In genomic region chr15:99637405-99638123, GRCm38 (mm10) we compare ENCODE assay signal across 22 mouse cellular contexts. TPM values are rescaled to one million over a fixed set of nuclear protein-coding genes. Genes with fewer than 3 reads are reported as not detected.
DNase-seq lines count a peak whose midpoint lies in the region; ATAC-seq and TF ChIP-seq lines count a peak whose summit lies in the region.
"Had no signal": no experiment of that assay in that cellular context is flagged by ENCODE, and none has a peak within 500 bp of the region (broad histone marks: within the 10 kb centered on the region; RNA-seq: fewer than 3 reads in every experiment).

No protein-coding gene starts in this region.

- 71% methylated on average over 12 of the region's 12 CpGs for WGBS in embryonic facial prominence, embryonic 14.5 days
- WGBS in forebrain, embryonic 16.5 days: 67% methylated on average over 12 of the region's 12 CpGs
- WGBS in hindbrain, postnatal 0 days: 48% methylated on average over 12 of the region's 12 CpGs
- WGBS in midbrain, postnatal 0 days: 25% methylated on average over 12 of the region's 12 CpGs

- H3K4me1 ChIP-seq in embryonic facial prominence, embryonic 14.5 days (ENCODE audit: control insufficient read depth, insufficient read depth, low read length): no peaks in the 10 kb centered on the region
- peaks cover 7% of the 10 kb centered on the region; the same call in 1 of the 2 replicates for H3K4me1 ChIP-seq in forebrain, embryonic 16.5 days (replicated peaks; ENCODE audit: control insufficient read depth, insufficient read depth, low read length)
- H3K4me1 ChIP-seq in hindbrain, postnatal 0 days (ENCODE audit: insufficient read depth, low read length): no peaks in the 10 kb centered on the region
- no peaks in the 10 kb centered on the region for H3K4me1 ChIP-seq in midbrain, postnatal 0 days (ENCODE audit: insufficient read depth, low read length)
- H3K4me1 ChIP-seq: heart, embryonic 12.5 days; liver, embryonic 12.5 days; lung, embryonic 15.5 days had no signal

- no peak for ATAC-seq in embryonic facial prominence, embryonic 14.5 days (ENCODE audit: low read depth)
- ATAC-seq in forebrain, embryonic 16.5 days: peak; percentile 8; the same call in 1 of the 2 replicates
- ATAC-seq in hindbrain, postnatal 0 days: peak; percentile 55; the same call in 1 of the 2 replicates
- no peak for ATAC-seq in midbrain, postnatal 0 days (ENCODE audit: low FRiP score)
- ATAC-seq in megakaryocyte, adult 5-6 weeks (ENCODE audit: poor library complexity, severe bottlenecking): no peak
- ATAC-seq: CD4-positive, CD25-positive, alpha-beta regulatory T cell, adult 4 months; intestine, postnatal 0 days; liver, embryonic 12.5 days had no signal

- TF ChIP-seq CTCF in hindbrain, postnatal 0 days (IDR thresholded peaks at IDR 0.05; ENCODE audit: low read depth): no peak
- no peak for TF ChIP-seq CTCF in midbrain, postnatal 0 days (IDR thresholded peaks at IDR 0.05)

- DNase-seq in embryonic facial prominence, embryonic 14.5 days (ENCODE audit: low spot score): peak; percentile 44
- DNase-seq in hindbrain, postnatal 0 days (ENCODE audit: low spot score): peak; percentile 46
- no peak for DNase-seq in midbrain, postnatal 0 days (ENCODE audit: low spot score)
- DNase-seq in cerebellum, postnatal 36 days: no peak
- no peak for DNase-seq in embryo, embryonic 10 days (ENCODE audit: low spot score)
- DNase-seq: adrenal gland, postnatal 14 days; cerebellum, adult 8-10 months; heart, postnatal 36 days had no signal

- H3K27ac ChIP-seq in embryonic facial prominence, embryonic 14.5 days (replicated peaks; ENCODE audit: low read depth, low read length): no peak overlapping the region; the same call in 1 of the 2 replicates
- peak overlapping the region; percentile 76 for H3K27ac ChIP-seq in forebrain, embryonic 16.5 days (ENCODE audit: low read length)
- peak overlapping the region; percentile 32 for H3K27ac ChIP-seq in hindbrain, postnatal 0 days
- peak overlapping the region; percentile 28 for H3K27ac ChIP-seq in midbrain, postnatal 0 days (ENCODE audit: low read depth, low read length)
- H3K27ac ChIP-seq: kidney, postnatal 0 days; liver, embryonic 12.5 days; lung, embryonic 15.5 days had no signal

- no peak overlapping the region for H3K4me2 ChIP-seq in embryonic facial prominence, embryonic 14.5 days (ENCODE audit: low read depth, low read length)
- H3K4me2 ChIP-seq in forebrain, embryonic 16.5 days (ENCODE audit: low read length): no peak overlapping the region
- H3K4me2 ChIP-seq in hindbrain, postnatal 0 days (ENCODE audit: low read depth, low read length): peak overlapping the region; percentile 7; the same call in 1 of the 2 replicates
- peak overlapping the region; percentile 22; the same call in 1 of the 2 replicates for H3K4me2 ChIP-seq in midbrain, postnatal 0 days (ENCODE audit: low read depth, low read length, poor library complexity, severe bottlenecking)
- H3K4me2 ChIP-seq: heart, embryonic 12.5 days; liver, embryonic 12.5 days; lung, embryonic 15.5 days had no signal

- no peak overlapping the region for H3K4me3 ChIP-seq in embryonic facial prominence, embryonic 14.5 days (ENCODE audit: low read depth, low read length)
- no peak overlapping the region for H3K4me3 ChIP-seq in forebrain, embryonic 16.5 days (replicated peaks; ENCODE audit: low read length)
- H3K4me3 ChIP-seq in hindbrain, postnatal 0 days (ENCODE audit: low read length): no peak overlapping the region
- H3K4me3 ChIP-seq in midbrain, postnatal 0 days (ENCODE audit: low read depth, low read length): no peak overlapping the region
- H3K4me3 ChIP-seq: heart, embryonic 12.5 days; liver, embryonic 12.5 days; lung, embryonic 15.5 days had no signal

- peaks cover 80% of the 10 kb centered on the region for H3K36me3 ChIP-seq in embryonic facial prominence, embryonic 14.5 days (ENCODE audit: control insufficient read depth, insufficient read depth, low read length)
- H3K36me3 ChIP-seq in forebrain, embryonic 16.5 days (ENCODE audit: control insufficient read depth, insufficient read depth): peaks cover under 1% of the 10 kb centered on the region; the same call in 1 of the 2 replicates
- H3K36me3 ChIP-seq in hindbrain, postnatal 0 days (ENCODE audit: insufficient read depth, low read length): peaks cover 13% of the 10 kb centered on the region
- H3K36me3 ChIP-seq in midbrain, postnatal 0 days (ENCODE audit: insufficient read depth, low read length): no peaks in the 10 kb centered on the region

- no peak overlapping the region for H3K9ac ChIP-seq in embryonic facial prominence, embryonic 14.5 days (ENCODE audit: low read depth, low read length)
- no peak overlapping the region for H3K9ac ChIP-seq in forebrain, embryonic 16.5 days (replicated peaks; ENCODE audit: low read depth, low read length)
- H3K9ac ChIP-seq in hindbrain, postnatal 0 days (replicated peaks; ENCODE audit: low read length): no peak overlapping the region
- 0 out of 2 replicates have a peak overlapping the region, but pooled peaks have one; percentile 33 for H3K9ac ChIP-seq in midbrain, postnatal 0 days (replicated peaks; ENCODE audit: low read length, poor library complexity, severe bottlenecking)
- H3K9ac ChIP-seq: heart, embryonic 12.5 days; liver, embryonic 12.5 days; lung, embryonic 15.5 days had no signal

- no peaks in the 10 kb centered on the region for H3K9me3 ChIP-seq in embryonic facial prominence, embryonic 14.5 days (ENCODE audit: control insufficient read depth, low read length)
- no peaks in the 10 kb centered on the region for H3K9me3 ChIP-seq in forebrain, embryonic 16.5 days (ENCODE audit: control insufficient read depth, low read length)
- no peaks in the 10 kb centered on the region for H3K9me3 ChIP-seq in hindbrain, postnatal 0 days (ENCODE audit: low read length)
- H3K9me3 ChIP-seq in midbrain, postnatal 0 days (ENCODE audit: low read length): no peaks in the 10 kb centered on the region
- H3K9me3 ChIP-seq: heart, embryonic 12.5 days; liver, embryonic 12.5 days; lung, embryonic 15.5 days had no signal

- H3K27me3 ChIP-seq in embryonic facial prominence, embryonic 14.5 days (replicated peaks; ENCODE audit: control insufficient read depth, insufficient read depth, low read length): no peaks in the 10 kb centered on the region
- H3K27me3 ChIP-seq in forebrain, embryonic 16.5 days (replicated peaks; ENCODE audit: control insufficient read depth, insufficient read depth, low read length): no peaks in the 10 kb centered on the region
- H3K27me3 ChIP-seq in hindbrain, postnatal 0 days (ENCODE audit: insufficient read depth, low read length): no peaks in the 10 kb centered on the region
- no peaks in the 10 kb centered on the region for H3K27me3 ChIP-seq in midbrain, postnatal 0 days (ENCODE audit: insufficient read depth, low read length)
- H3K27me3 ChIP-seq: heart, embryonic 12.5 days; liver, embryonic 12.5 days; lung, embryonic 15.5 days had no signal

RNA-seq across cellular contexts. Expression of gene Racgap1, which starts 13.9 kb away (rescaled TPM):
- 75.7 and 89.8 TPM in 2 replicates for polyA plus RNA-seq in embryonic facial prominence, embryonic 14.5 days (2014; fragmentation: Nextera tagmentation; extraction: Ambion mirVana)
- polyA plus RNA-seq in forebrain, embryonic 16.5 days (2015; fragmentation: Nextera tagmentation; extraction: Ambion mirVana): 94.4 and 113 TPM in 2 replicates
- total RNA-seq in hindbrain, postnatal 0 days (2014; rRNA removed): 46.4 and 49.1 TPM in 2 replicates
- polyA plus RNA-seq in hindbrain, postnatal 0 days (2015; fragmentation: Nextera tagmentation; extraction: Ambion mirVana): 49.7 and 52.0 TPM in 2 replicates
- 27.0 and 32.9 TPM in 2 replicates for total RNA-seq in midbrain, postnatal 0 days (2014; rRNA removed)
- 27.2 TPM in 2 replicates for polyA plus RNA-seq in midbrain, postnatal 0 days (2015; fragmentation: Nextera tagmentation; extraction: Ambion mirVana)
- 136 and 140 TPM in 2 replicates for total RNA-seq in megakaryocyte, adult 5-6 weeks (2015)
- total RNA-seq in megakaryocyte, adult 5-6 weeks (2017): 184 and 201 TPM in 2 replicates

RNA-seq across cellular contexts. Expression of gene Asic1, which starts 32.6 kb away (rescaled TPM):
- 4.1 and 4.6 TPM in 2 replicates for polyA plus RNA-seq in embryonic facial prominence, embryonic 14.5 days (2014; fragmentation: Nextera tagmentation; extraction: Ambion mirVana)
- polyA plus RNA-seq in forebrain, embryonic 16.5 days (2015; fragmentation: Nextera tagmentation; extraction: Ambion mirVana): 26.2 and 37.4 TPM in 2 replicates
- total RNA-seq in hindbrain, postnatal 0 days (2014; rRNA removed): 127 and 143 TPM in 2 replicates
- polyA plus RNA-seq in hindbrain, postnatal 0 days (2015; fragmentation: Nextera tagmentation; extraction: Ambion mirVana): 32.0 and 37.1 TPM in 2 replicates
- total RNA-seq in midbrain, postnatal 0 days (2014; rRNA removed): 138 and 150 TPM in 2 replicates
- polyA plus RNA-seq in midbrain, postnatal 0 days (2015; fragmentation: Nextera tagmentation; extraction: Ambion mirVana): 37.3 and 42.1 TPM in 2 replicates
- 0.05 TPM in 1 of 2 replicates, not detected in the other for total RNA-seq in megakaryocyte, adult 5-6 weeks (2015)
- 0.11 TPM in 1 of 2 replicates, not detected in the other for total RNA-seq in megakaryocyte, adult 5-6 weeks (2017)
- total RNA-seq: gastrocnemius, adult 8-10 months; megakaryocyte progenitor cell, adult 5-6 weeks had no signal

RNA-seq across cellular contexts. Expression of gene Aqp6, which starts 36.4 kb away (rescaled TPM):
- polyA plus RNA-seq in embryonic facial prominence, embryonic 14.5 days (2014; fragmentation: Nextera tagmentation; extraction: Ambion mirVana): not detected in 2 replicates
- not detected in 2 replicates for polyA plus RNA-seq in forebrain, embryonic 16.5 days (2015; fragmentation: Nextera tagmentation; extraction: Ambion mirVana)
- 0.14 and 0.26 TPM in 2 replicates for total RNA-seq in hindbrain, postnatal 0 days (2014; rRNA removed)
- polyA plus RNA-seq in hindbrain, postnatal 0 days (2015; fragmentation: Nextera tagmentation; extraction: Ambion mirVana): 0.33 and 0.50 TPM in 2 replicates
- total RNA-seq in midbrain, postnatal 0 days (2014; rRNA removed): 1.7 TPM in 1 of 2 replicates, not detected in the other
- 0.23 and 0.28 TPM in 2 replicates for polyA plus RNA-seq in midbrain, postnatal 0 days (2015; fragmentation: Nextera tagmentation; extraction: Ambion mirVana)
- not detected in 2 replicates for total RNA-seq in megakaryocyte, adult 5-6 weeks (2015)
- total RNA-seq in megakaryocyte, adult 5-6 weeks (2017): not detected in 2 replicates
- total RNA-seq: adrenal gland, postnatal 14 days; gastrocnemius, adult 8-10 months; heart, postnatal 36 days; megakaryocyte progenitor cell, adult 5-6 weeks; MEL had no signal
- polyA plus RNA-seq: CD4-positive, CD25-positive, alpha-beta regulatory T cell, adult 4 months; heart, embryonic 12.5 days; intestine, postnatal 0 days; liver, embryonic 12.5 days; lung, embryonic 15.5 days; stomach, embryonic 14.5 days; thymus, postnatal 0 days had no signal

RNA-seq across cellular contexts. Expression of gene Aqp5, which starts 47.0 kb away (rescaled TPM):
- 1.8 and 2.9 TPM in 2 replicates for polyA plus RNA-seq in embryonic facial prominence, embryonic 14.5 days (2014; fragmentation: Nextera tagmentation; extraction: Ambion mirVana)
- polyA plus RNA-seq in forebrain, embryonic 16.5 days (2015; fragmentation: Nextera tagmentation; extraction: Ambion mirVana): 0.40 and 0.86 TPM in 2 replicates
- total RNA-seq in hindbrain, postnatal 0 days (2014; rRNA removed): 3.8 and 5.5 TPM in 2 replicates
- 1.1 TPM in 2 replicates for polyA plus RNA-seq in hindbrain, postnatal 0 days (2015; fragmentation: Nextera tagmentation; extraction: Ambion mirVana)
- 2.4 and 3.2 TPM in 2 replicates for total RNA-seq in midbrain, postnatal 0 days (2014; rRNA removed)
- 1.0 and 1.4 TPM in 2 replicates for polyA plus RNA-seq in midbrain, postnatal 0 days (2015; fragmentation: Nextera tagmentation; extraction: Ambion mirVana)
- not detected in 2 replicates for total RNA-seq in megakaryocyte, adult 5-6 weeks (2015)
- not detected in 2 replicates for total RNA-seq in megakaryocyte, adult 5-6 weeks (2017)
- total RNA-seq: gastrocnemius, adult 8-10 months; heart, postnatal 36 days; layer of hippocampus, adult 8-10 months; megakaryocyte progenitor cell, adult 5-6 weeks; MEL had no signal
- polyA plus RNA-seq: CD4-positive, CD25-positive, alpha-beta regulatory T cell, adult 4 months; intestine, postnatal 0 days had no signal

RNA-seq across cellular contexts. Expression of gene Aqp2, which starts 58.7 kb away (rescaled TPM):
- polyA plus RNA-seq in embryonic facial prominence, embryonic 14.5 days (2014; fragmentation: Nextera tagmentation; extraction: Ambion mirVana): 0.11 TPM in 1 of 2 replicates, not detected in the other
- 0.17 TPM in 1 of 2 replicates, not detected in the other for polyA plus RNA-seq in forebrain, embryonic 16.5 days (2015; fragmentation: Nextera tagmentation; extraction: Ambion mirVana)
- total RNA-seq in hindbrain, postnatal 0 days (2014; rRNA removed): not detected in 2 replicates
- 0.10 TPM in 1 of 2 replicates, not detected in the other for polyA plus RNA-seq in hindbrain, postnatal 0 days (2015; fragmentation: Nextera tagmentation; extraction: Ambion mirVana)
- total RNA-seq in midbrain, postnatal 0 days (2014; rRNA removed): not detected in 2 replicates
- polyA plus RNA-seq in midbrain, postnatal 0 days (2015; fragmentation: Nextera tagmentation; extraction: Ambion mirVana): not detected in 2 replicates
- not detected in 2 replicates for total RNA-seq in megakaryocyte, adult 5-6 weeks (2015)
- total RNA-seq in megakaryocyte, adult 5-6 weeks (2017): not detected in 2 replicates
- total RNA-seq: gastrocnemius, adult 8-10 months; heart, postnatal 36 days; megakaryocyte progenitor cell, adult 5-6 weeks; MEL had no signal
- polyA plus RNA-seq: CD4-positive, CD25-positive, alpha-beta regulatory T cell, adult 4 months; heart, embryonic 12.5 days; intestine, postnatal 0 days; liver, embryonic 12.5 days; stomach, embryonic 14.5 days; thymus, postnatal 0 days had no signal

Comparison
In these comparisons a context has a peak if more than half of its experiments do, and no peak if none do; other contexts are left out.
1. ATAC-seq: peak in forebrain, embryonic 16.5 days (single experiment) and hindbrain, postnatal 0 days (single experiment); none in embryonic facial prominence, embryonic 14.5 days (single experiment), midbrain, postnatal 0 days (single experiment) and megakaryocyte, adult 5-6 weeks (single experiment).
2. DNase-seq: peak in embryonic facial prominence, embryonic 14.5 days (single experiment) and hindbrain, postnatal 0 days (single experiment); none in midbrain, postnatal 0 days (single experiment), cerebellum, postnatal 36 days (0 of 2) and embryo, embryonic 10 days (single experiment).
3. H3K4me2 ChIP-seq: peak in hindbrain, postnatal 0 days (single experiment) and midbrain, postnatal 0 days (single experiment); none in embryonic facial prominence, embryonic 14.5 days (single experiment) and forebrain, embryonic 16.5 days (single experiment).